Mouse (Mus musculus): ENCODE results near the gene Dynll1. TPM values are rescaled to one million over a fixed set of nuclear protein-coding genes. Genes with fewer than 3 reads are reported as not detected.

Gene Dynll1
- polyA plus RNA-seq, 1 experiment from 2014 or later: 1,301 TPM

- Histone ChIP-seq H3K27me3 (ENCODE audit: control insufficient read depth, insufficient read depth, low read length) (no peaks in the 10 kb centered on the region), H3K4me3 (ENCODE audit: control insufficient read depth in 1 of 2, insufficient read depth in 1 of 2, low read depth in 1 of 2, low read length in 2 of 2) (peak within 1 kb of the TSS; percentile 71 to 90), H3K4me2 (ENCODE audit: low read length) (peak within 1 kb of the TSS; percentile 89), H3K9me3 (ENCODE audit: control insufficient read depth, low read length) (no peaks in the 10 kb centered on the region), H3K4me1 (ENCODE audit: control insufficient read depth in 2 of 2, insufficient read depth in 2 of 2, low read length in 2 of 2) (peaks cover 2 to 5% of the 10 kb centered on the region in 2 experiments), H3K36me3 (ENCODE audit: control insufficient read depth, insufficient read depth, low read length) (peaks cover 19% of the 10 kb centered on the region), H3K27ac (replicated peaks in 1 of 2; ENCODE audit: control insufficient read depth in 1 of 2, insufficient read depth in 1 of 2, low read depth in 2 of 2, low read length in 2 of 2) (peak within 1 kb of the TSS; percentile 57 to 65), H3K9ac (ENCODE audit: low read length) (peak within 1 kb of the TSS; percentile 91)
- ATAC-seq (ENCODE audit: insufficient number of reproducible peaks, insufficient read depth, low FRiP score, low read depth): peak; percentile 66
- WGBS: 3% methylated on average over 45 of the region's 45 CpGs
Observed at GRCm38 (mm10) chr5:115279226-115280049, 21.4 kb downstream of the Dynll1 start, which contains the start of gene Coq5. TSS of gene Coq5 (plus strand) at chr5:115279666.

GRCm38 (mm10) chr5:115278785-115279184, 22.0 kb downstream of the Dynll1 start:
- Histone ChIP-seq H3K9ac (ENCODE audit: low read length) (no peak overlapping the region), H3K4me2 (ENCODE audit: low read length) (no peak overlapping the region), H3K27ac (replicated peaks in 1 of 2; ENCODE audit: control insufficient read depth in 1 of 2, insufficient read depth in 1 of 2, low read depth in 2 of 2, low read length in 2 of 2) (no peak overlapping the region), H3K36me3 (ENCODE audit: control insufficient read depth, insufficient read depth, low read length) (peaks cover 13% of the 10 kb centered on the region), H3K4me3 (ENCODE audit: control insufficient read depth in 1 of 2, insufficient read depth in 1 of 2, low read depth in 1 of 2, low read length in 2 of 2) (no peak overlapping the region), H3K9me3 (ENCODE audit: control insufficient read depth, low read length) (no peaks in the 10 kb centered on the region), H3K27me3 (ENCODE audit: control insufficient read depth, insufficient read depth, low read length) (no peaks in the 10 kb centered on the region), H3K4me1 (ENCODE audit: control insufficient read depth in 2 of 2, insufficient read depth in 2 of 2, low read length in 2 of 2) (peaks cover 2 to 5% of the 10 kb centered on the region in 2 experiments)
- WGBS: 52% methylated on average over 2 of the region's 2 CpGs
- no peak for ATAC-seq (ENCODE audit: insufficient number of reproducible peaks, insufficient read depth, low FRiP score, low read depth)

GRCm38 (mm10) chr5:115278053-115278452, 22.7 kb downstream of the Dynll1 start:
- Histone ChIP-seq H3K36me3 (ENCODE audit: control insufficient read depth, insufficient read depth, low read length) (peaks cover 5% of the 10 kb centered on the region; the same call in 1 of the 2 replicates), H3K27ac (replicated peaks in 1 of 2; ENCODE audit: control insufficient read depth in 1 of 2, insufficient read depth in 1 of 2, low read depth in 2 of 2, low read length in 2 of 2) (no peak overlapping the region), H3K4me3 (ENCODE audit: control insufficient read depth in 1 of 2, insufficient read depth in 1 of 2, low read depth in 1 of 2, low read length in 2 of 2) (no peak overlapping the region), H3K27me3 (ENCODE audit: control insufficient read depth, insufficient read depth, low read length) (no peaks in the 10 kb centered on the region), H3K4me2 (ENCODE audit: low read length) (no peak overlapping the region), H3K4me1 (ENCODE audit: control insufficient read depth in 2 of 2, insufficient read depth in 2 of 2, low read length in 2 of 2) (peaks cover 2 to 10% of the 10 kb centered on the region in 2 experiments), H3K9ac (ENCODE audit: low read length) (no peak overlapping the region), H3K9me3 (ENCODE audit: control insufficient read depth, low read length) (no peaks in the 10 kb centered on the region)
- 63% methylated on average over 1 of the region's 1 CpGs for WGBS
- no peak for ATAC-seq (ENCODE audit: insufficient number of reproducible peaks, insufficient read depth, low FRiP score, low read depth)

- WGBS: 35% methylated on average over 14 of the region's 14 CpGs
- no peaks in the 10 kb centered on the region for H3K36me3 ChIP-seq (ENCODE audit: control insufficient read depth, insufficient read depth, low read length)
- ATAC-seq (ENCODE audit: insufficient number of reproducible peaks, insufficient read depth, low FRiP score, low read depth): no peak
- H3K27ac ChIP-seq (replicated peaks in 1 of 2; ENCODE audit: control insufficient read depth in 1 of 2, insufficient read depth in 1 of 2, low read depth in 2 of 2, low read length in 2 of 2): no peak overlapping the region
- no peak overlapping the region for H3K4me2 ChIP-seq (ENCODE audit: low read length)
- H3K27me3 ChIP-seq (ENCODE audit: control insufficient read depth, insufficient read depth, low read length): no peaks in the 10 kb centered on the region
- H3K4me1 ChIP-seq (ENCODE audit: control insufficient read depth in 2 of 2, insufficient read depth in 2 of 2, low read length in 2 of 2): peaks cover 2 to 17% of the 10 kb centered on the region in 2 experiments
- H3K9ac ChIP-seq (ENCODE audit: low read length): no peak overlapping the region
- no peaks in the 10 kb centered on the region for H3K9me3 ChIP-seq (ENCODE audit: control insufficient read depth, low read length)
- no peak overlapping the region for H3K4me3 ChIP-seq (ENCODE audit: control insufficient read depth in 1 of 2, insufficient read depth in 1 of 2, low read depth in 1 of 2, low read length in 2 of 2)
Observed at GRCm38 (mm10) chr5:115275998-115276397, 24.8 kb downstream of the Dynll1 start.

GRCm38 (mm10) chr5:115274771-115275170, 26.0 kb downstream of the Dynll1 start:
- H3K4me3 ChIP-seq (ENCODE audit: control insufficient read depth in 1 of 2, insufficient read depth in 1 of 2, low read depth in 1 of 2, low read length in 2 of 2): no peak overlapping the region
- peaks cover 12% of the 10 kb centered on the region for H3K36me3 ChIP-seq (ENCODE audit: control insufficient read depth, insufficient read depth, low read length)
- no peak overlapping the region for H3K4me2 ChIP-seq (ENCODE audit: low read length)
- H3K27ac ChIP-seq (replicated peaks in 1 of 2; ENCODE audit: control insufficient read depth in 1 of 2, insufficient read depth in 1 of 2, low read depth in 2 of 2, low read length in 2 of 2): no peak overlapping the region
- H3K4me1 ChIP-seq (ENCODE audit: control insufficient read depth in 2 of 2, insufficient read depth in 2 of 2, low read length in 2 of 2): peaks cover 2 to 24% of the 10 kb centered on the region in 2 experiments; a peak in 3 of 4 replicates
- H3K27me3 ChIP-seq (ENCODE audit: control insufficient read depth, insufficient read depth, low read length): no peaks in the 10 kb centered on the region
- ATAC-seq (ENCODE audit: insufficient number of reproducible peaks, insufficient read depth, low FRiP score, low read depth): no peak
- H3K9ac ChIP-seq (ENCODE audit: low read length): no peak overlapping the region
- 81% methylated on average over 1 of the region's 1 CpGs for WGBS
- H3K9me3 ChIP-seq (ENCODE audit: control insufficient read depth, low read length): no peaks in the 10 kb centered on the region

GRCm38 (mm10) chr5:115274353-115274752, 26.4 kb downstream of the Dynll1 start:
- no peaks in the 10 kb centered on the region for H3K9me3 ChIP-seq (ENCODE audit: control insufficient read depth, low read length)
- H3K4me2 ChIP-seq (ENCODE audit: low read length): no peak overlapping the region
- H3K36me3 ChIP-seq (ENCODE audit: control insufficient read depth, insufficient read depth, low read length): peaks cover 16% of the 10 kb centered on the region
- H3K4me3 ChIP-seq (ENCODE audit: control insufficient read depth in 1 of 2, insufficient read depth in 1 of 2, low read depth in 1 of 2, low read length in 2 of 2): no peak overlapping the region
- peaks cover 2 to 28% of the 10 kb centered on the region in 2 experiments; a peak in 3 of 4 replicates for H3K4me1 ChIP-seq (ENCODE audit: control insufficient read depth in 2 of 2, insufficient read depth in 2 of 2, low read length in 2 of 2)
- no peaks in the 10 kb centered on the region for H3K27me3 ChIP-seq (ENCODE audit: control insufficient read depth, insufficient read depth, low read length)
- WGBS: 85% methylated on average over 1 of the region's 1 CpGs
- no peak overlapping the region for H3K9ac ChIP-seq (ENCODE audit: low read length)
- no peak for ATAC-seq (ENCODE audit: insufficient number of reproducible peaks, insufficient read depth, low FRiP score, low read depth)
- H3K27ac ChIP-seq (replicated peaks in 1 of 2; ENCODE audit: control insufficient read depth in 1 of 2, insufficient read depth in 1 of 2, low read depth in 2 of 2, low read length in 2 of 2): no peak overlapping the region

GRCm38 (mm10) chr5:115273549-115274135, 27.2 kb downstream of the Dynll1 start:
- Histone ChIP-seq H3K36me3 (ENCODE audit: control insufficient read depth, insufficient read depth, low read length) (peaks cover 22% of the 10 kb centered on the region), H3K27ac (replicated peaks in 1 of 2; ENCODE audit: control insufficient read depth in 1 of 2, insufficient read depth in 1 of 2, low read depth in 2 of 2, low read length in 2 of 2) (no peak overlapping the region), H3K4me1 (ENCODE audit: control insufficient read depth in 2 of 2, insufficient read depth in 2 of 2, low read length in 2 of 2) (peaks cover 2 to 34% of the 10 kb centered on the region in 2 experiments; a peak in 3 of 4 replicates), H3K9ac (ENCODE audit: low read length) (no peak overlapping the region; the same call in 1 of the 2 replicates), H3K4me2 (ENCODE audit: low read length) (peak overlapping the region; percentile 73; the same call in 1 of the 2 replicates), H3K9me3 (ENCODE audit: control insufficient read depth, low read length) (no peaks in the 10 kb centered on the region), H3K27me3 (ENCODE audit: control insufficient read depth, insufficient read depth, low read length) (no peaks in the 10 kb centered on the region), H3K4me3 (ENCODE audit: control insufficient read depth in 1 of 2, insufficient read depth in 1 of 2, low read depth in 1 of 2, low read length in 2 of 2) (no peak overlapping the region)
- 68% methylated on average over 6 of the region's 6 CpGs for WGBS
- ATAC-seq (ENCODE audit: insufficient number of reproducible peaks, insufficient read depth, low FRiP score, low read depth): no peak
